Mouse (Mus musculus): Measurements from ENCODE around the gene Vps11.
"Not testable (repeated sequence)": the region's sequence is repeated elsewhere in the genome, so short reads cannot be mapped to it uniquely, and the experiment has no call there.

Vps11 gene

GRCm38 (mm10) chr9:44361190-44361917 is at the start of gene Vps11:
Gene Vps11, minus strand, starts transcription at chr9:44361670.
- DNase-seq (ENCODE audit: low spot score in 2 of 2) = peak; percentile 93 to 95

- no peak for DNase-seq (ENCODE audit: low spot score in 2 of 2)
Measured at GRCm38 (mm10) chr9:44410647-44411336, 49.3 kb upstream of the Vps11 start.

- DNase-seq (ENCODE audit: low spot score in 2 of 2) = not testable (repeated sequence)
Measured at GRCm38 (mm10) chr9:44408693-44409092, 47.2 kb upstream of the Vps11 start.

- DNase-seq (ENCODE audit: low spot score in 2 of 2) = no peak
Measured at GRCm38 (mm10) chr9:44407752-44408097, 46.3 kb upstream of the Vps11 start.

GRCm38 (mm10) chr9:44406906-44407751 is 45.7 kb upstream of the Vps11 start, which contains the start of the genes Rps25 and Trappc4:
Gene Rps25, plus strand, starts transcription at chr9:44407139.
Gene Trappc4, minus strand, starts transcription at chr9:44407600.
- DNase-seq (ENCODE audit: low spot score in 2 of 2) = peak; percentile 94

- DNase-seq (ENCODE audit: low spot score in 2 of 2) = no peak
Measured at GRCm38 (mm10) chr9:44405011-44405410, 43.5 kb upstream of the Vps11 start.

GRCm38 (mm10) chr9:44401081-44401480 is 39.6 kb upstream of the Vps11 start:
- DNase-seq (ENCODE audit: low spot score in 2 of 2) = peak; percentile 69 to 70

GRCm38 (mm10) chr9:44399795-44400114 is 38.3 kb upstream of the Vps11 start:
- peak in 1 of 2 experiments; percentile 36 for DNase-seq (ENCODE audit: low spot score in 2 of 2)

- no peak for DNase-seq (ENCODE audit: low spot score in 2 of 2)
Measured at GRCm38 (mm10) chr9:44399114-44399794, 37.8 kb upstream of the Vps11 start.

- no peak for DNase-seq (ENCODE audit: low spot score in 2 of 2)
Measured at GRCm38 (mm10) chr9:44398551-44398950, 37.1 kb upstream of the Vps11 start.

GRCm38 (mm10) chr9:44398087-44398486 is 36.6 kb upstream of the Vps11 start:
- DNase-seq (ENCODE audit: low spot score in 2 of 2) = no peak

GRCm38 (mm10) chr9:44396684-44397411 is 35.4 kb upstream of the Vps11 start, which contains the start of gene Slc37a4:
Gene Slc37a4, plus strand, starts transcription at chr9:44396852.
- DNase-seq (ENCODE audit: low spot score in 2 of 2) = peak; percentile 98 to 99

GRCm38 (mm10) chr9:44391466-44391865 is 30.0 kb upstream of the Vps11 start:
- DNase-seq (ENCODE audit: low spot score in 2 of 2) = peak in 1 of 2 experiments; percentile 57

GRCm38 (mm10) chr9:44389273-44389672 is 27.8 kb upstream of the Vps11 start:
- DNase-seq (ENCODE audit: low spot score in 2 of 2) = no peak

- DNase-seq (ENCODE audit: low spot score in 2 of 2) = no peak
Measured at GRCm38 (mm10) chr9:44387221-44387620, 25.8 kb upstream of the Vps11 start.

- no peak for DNase-seq (ENCODE audit: low spot score in 2 of 2)
Measured at GRCm38 (mm10) chr9:44384596-44384995, 23.1 kb upstream of the Vps11 start.

- no peak for DNase-seq (ENCODE audit: low spot score in 2 of 2)
Measured at GRCm38 (mm10) chr9:44379862-44380261, 18.4 kb upstream of the Vps11 start.

GRCm38 (mm10) chr9:44379054-44379834 is 17.8 kb upstream of the Vps11 start, which contains the start of gene Hyou1:
Gene Hyou1, plus strand, starts transcription at chr9:44379490.
- DNase-seq (ENCODE audit: low spot score in 2 of 2) = peak; percentile 99

- no peak for DNase-seq (ENCODE audit: low spot score in 2 of 2)
Measured at GRCm38 (mm10) chr9:44378153-44378730, 16.8 kb upstream of the Vps11 start.

- DNase-seq (ENCODE audit: low spot score in 2 of 2) = not testable (repeated sequence)
Measured at GRCm38 (mm10) chr9:44377335-44377734, 15.9 kb upstream of the Vps11 start.
